Mouse (Mus musculus) forebrain, embryonic 13.5 days (tissue): ENCODE measurements around the gene Gpr89. TPM values are rescaled to one million over a fixed set of nuclear protein-coding genes. Genes with fewer than 3 reads are reported as not detected.

Source experiments
- ATAC-seq: fragments of 200-750 bp; cut with Nextera tagmentation; 2 replicates; pipeline ENCODE4 v1.8.0; 2017
- H3K27ac ChIP-seq: fragments of 300-500 bp; sonication (generic); 2 replicates; pipeline ENCODE4 v1.5.1; 2015; ENCODE audit warnings: inconsistent platforms, mild to moderate bottlenecking, moderate library complexity
- H3K27me3 ChIP-seq: fragments of 300-500 bp; sonication (generic); 2 replicates; pipeline ENCODE4 v1.6.1; 2015; ENCODE audit warnings: mild to moderate bottlenecking, inconsistent platforms
- H3K36me3 ChIP-seq: fragments of 300-500 bp; sonication (generic); 2 replicates; pipeline ENCODE4 v1.6.1; 2015; ENCODE audit warnings: mild to moderate bottlenecking, inconsistent platforms; ENCODE audit not compliant: poor library complexity, severe bottlenecking
- H3K4me1 ChIP-seq: fragments of 300-500 bp; sonication (generic); 2 replicates; pipeline ENCODE4 v1.6.1; 2015; ENCODE audit warnings: inconsistent platforms
- H3K4me2 ChIP-seq: fragments of 300-500 bp; sonication (generic); 2 replicates; pipeline ENCODE4 v1.6.1; 2015; ENCODE audit warnings: inconsistent platforms, mild to moderate bottlenecking, moderate library complexity
- H3K4me3 ChIP-seq: fragments of 300-500 bp; sonication (generic); 2 replicates; pipeline ENCODE4 v1.5.1; 2015; ENCODE audit warnings: mild to moderate bottlenecking, inconsistent platforms
- H3K9ac ChIP-seq: fragments of 300-500 bp; sonication (generic); 2 replicates; pipeline ENCODE4 v1.6.1; 2015; ENCODE audit warnings: mild to moderate bottlenecking, inconsistent platforms
- H3K9me3 ChIP-seq: fragments of 300-500 bp; sonication (generic); replicated peaks from 2 replicates; pipeline ENCODE4 v1.6.1; 2016; ENCODE audit warnings: inconsistent platforms
- WGBS: fragments of 180-500 bp; shearing (Covaris S2); methylation state at CpG from one replicate; pipeline ENCODE4 v1.1.7; 2015; 5-methylcytosine and 5-hydroxymethylcytosine counted together
- polyA plus RNA-seq: library from polyadenylated mRNA; unstranded; fragments of >200 nt; fragmentation: Nextera tagmentation; extraction: Ambion mirVana; gene quantifications from 2 replicates; pipeline ENCODE4 v1.2.1, GENCODE M21; 2015

Gpr89 gene
- polyA plus RNA-seq = 37.4 and 38.9 TPM in 2 replicates

- ATAC-seq = peak; percentile 98
- peak within 1 kb of the TSS; percentile 20; the same call in 1 of the 2 replicates for H3K27ac ChIP-seq
- H3K4me1 ChIP-seq = peaks cover 13% of the 10 kb centered on the region
- under 1% methylated on average over 40 of the region's 40 CpGs for WGBS
- peak within 1 kb of the TSS; percentile 86 for H3K4me2 ChIP-seq
- H3K9me3 ChIP-seq = no peaks in the 10 kb centered on the region
- H3K4me3 ChIP-seq = peak within 1 kb of the TSS; percentile 85
- H3K9ac ChIP-seq = peak within 1 kb of the TSS; percentile 84
- peaks cover 20% of the 10 kb centered on the region for H3K27me3 ChIP-seq
- no peaks in the 10 kb centered on the region for H3K36me3 ChIP-seq
These were observed at the start of gene Gpr89 for GRCm38 (mm10) chr3:96904851-96905541. Gene Gpr89 (minus strand): TSS chr3:96905346.

- no peak overlapping the region for H3K9ac ChIP-seq
- H3K27ac ChIP-seq = no peak overlapping the region
- H3K27me3 ChIP-seq = no peaks in the 10 kb centered on the region
- ATAC-seq = no peak
- no peaks in the 10 kb centered on the region for H3K36me3 ChIP-seq
- 62% methylated on average over 14 of the region's 14 CpGs for WGBS
- H3K4me2 ChIP-seq = no peak overlapping the region
- no peaks in the 10 kb centered on the region for H3K4me1 ChIP-seq
- no peak overlapping the region for H3K4me3 ChIP-seq
- H3K9me3 ChIP-seq = no peaks in the 10 kb centered on the region
These were observed 48.5 kb upstream of the Gpr89 start for GRCm38 (mm10) chr3:96953489-96954233.

GRCm38 (mm10) chr3:96942706-96943105 lies 37.6 kb upstream of the Gpr89 start:
- no peak overlapping the region for H3K27ac ChIP-seq
- H3K4me1 ChIP-seq = peaks cover 4% of the 10 kb centered on the region
- H3K4me3 ChIP-seq = no peak overlapping the region
- WGBS = 88% methylated on average over 2 of the region's 2 CpGs
- ATAC-seq = no peak
- no peaks in the 10 kb centered on the region for H3K36me3 ChIP-seq
- 0 out of 2 replicates have a peak, but pooled peaks cover 6% of the 10 kb centered on the region for H3K9me3 ChIP-seq
- H3K4me2 ChIP-seq = no peak overlapping the region
- no peaks in the 10 kb centered on the region for H3K27me3 ChIP-seq
- no peak overlapping the region for H3K9ac ChIP-seq

- peak overlapping the region; percentile 21; the same call in 1 of the 2 replicates for H3K4me3 ChIP-seq
- H3K4me2 ChIP-seq = peak overlapping the region; percentile 46
- no peak overlapping the region for H3K9ac ChIP-seq
- WGBS = 10% methylated on average over 11 of the region's 11 CpGs
- H3K4me1 ChIP-seq = peaks cover 7% of the 10 kb centered on the region
- peak; percentile 89 for ATAC-seq
- 0 out of 2 replicates have a peak, but pooled peaks cover 6% of the 10 kb centered on the region for H3K9me3 ChIP-seq
- no peaks in the 10 kb centered on the region for H3K36me3 ChIP-seq
- H3K27ac ChIP-seq = no peak overlapping the region
- no peaks in the 10 kb centered on the region for H3K27me3 ChIP-seq
These were observed 33.6 kb upstream of the Gpr89 start for GRCm38 (mm10) chr3:96938738-96939137.

- Histone ChIP-seq H3K4me3 (no peak overlapping the region), H3K27me3 (no peaks in the 10 kb centered on the region), H3K9me3 (no peaks in the 10 kb centered on the region), H3K4me1 (peaks cover 7% of the 10 kb centered on the region), H3K36me3 (no peaks in the 10 kb centered on the region), H3K27ac (no peak overlapping the region; the same call in 1 of the 2 replicates), H3K4me2 (no peak overlapping the region), H3K9ac (no peak overlapping the region; the same call in 1 of the 2 replicates)
- 13% methylated on average over 5 of the region's 5 CpGs for WGBS
- peak; percentile 61 for ATAC-seq
These were observed 32.5 kb upstream of the Gpr89 start for GRCm38 (mm10) chr3:96937606-96938005.

GRCm38 (mm10) chr3:96936241-96936640 lies 31.1 kb upstream of the Gpr89 start:
- Histone ChIP-seq H3K27ac (no peak overlapping the region), H3K4me3 (no peak overlapping the region), H3K9me3 (no peaks in the 10 kb centered on the region), H3K36me3 (no peaks in the 10 kb centered on the region), H3K27me3 (no peaks in the 10 kb centered on the region), H3K9ac (no peak overlapping the region), H3K4me2 (no peak overlapping the region), H3K4me1 (peaks cover 10% of the 10 kb centered on the region)
- ATAC-seq = no peak
- 10% methylated on average over 6 of the region's 6 CpGs for WGBS

GRCm38 (mm10) chr3:96931261-96931681 lies 26.1 kb upstream of the Gpr89 start:
- Histone ChIP-seq H3K9me3 (no peaks in the 10 kb centered on the region), H3K4me3 (no peak overlapping the region), H3K4me1 (peaks cover 12% of the 10 kb centered on the region), H3K36me3 (no peaks in the 10 kb centered on the region), H3K27ac (no peak overlapping the region), H3K27me3 (no peaks in the 10 kb centered on the region), H3K9ac (no peak overlapping the region), H3K4me2 (peak overlapping the region; percentile 38)
- 0 out of 2 replicates have a peak, but pooled peaks have one; percentile 21 for ATAC-seq
- WGBS = 3% methylated on average over 5 of the region's 5 CpGs

- H3K4me1 ChIP-seq = peaks cover 6% of the 10 kb centered on the region
- H3K9me3 ChIP-seq = no peaks in the 10 kb centered on the region
- no peaks in the 10 kb centered on the region for H3K36me3 ChIP-seq
- H3K4me2 ChIP-seq = no peak within 1 kb of the TSS
- no peak within 1 kb of the TSS for H3K27ac ChIP-seq
- H3K4me3 ChIP-seq = no peak within 1 kb of the TSS
- no peak within 1 kb of the TSS for H3K9ac ChIP-seq
- ATAC-seq = no peak
- H3K27me3 ChIP-seq = no peaks in the 10 kb centered on the region
- 70% methylated on average over 6 of the region's 6 CpGs for WGBS
These were observed 20.8 kb upstream of the Gpr89 start, which contains the start of gene Gja8 for GRCm38 (mm10) chr3:96925920-96926319. Gene Gja8 (minus strand): TSS chr3:96926020.

- Histone ChIP-seq H3K27ac (no peak overlapping the region), H3K4me2 (no peak overlapping the region), H3K27me3 (no peaks in the 10 kb centered on the region), H3K4me3 (no peak overlapping the region), H3K4me1 (no peaks in the 10 kb centered on the region), H3K9me3 (no peaks in the 10 kb centered on the region), H3K9ac (no peak overlapping the region), H3K36me3 (no peaks in the 10 kb centered on the region)
- ATAC-seq = no peak
- 81% methylated on average over 4 of the region's 4 CpGs for WGBS
These were observed 19.5 kb upstream of the Gpr89 start for GRCm38 (mm10) chr3:96924631-96925030.

- no peak overlapping the region for H3K27ac ChIP-seq
- H3K36me3 ChIP-seq = no peaks in the 10 kb centered on the region
- H3K4me3 ChIP-seq = no peak overlapping the region
- WGBS = 71% methylated on average over 7 of the region's 7 CpGs
- H3K9me3 ChIP-seq = no peaks in the 10 kb centered on the region
- no peak overlapping the region for H3K9ac ChIP-seq
- no peaks in the 10 kb centered on the region for H3K27me3 ChIP-seq
- no peak for ATAC-seq
- no peaks in the 10 kb centered on the region for H3K4me1 ChIP-seq
- no peak overlapping the region for H3K4me2 ChIP-seq
These were observed 15.8 kb upstream of the Gpr89 start for GRCm38 (mm10) chr3:96920991-96921390.

GRCm38 (mm10) chr3:96905592-96905991 lies 446 bp upstream of the Gpr89 start:
- H3K4me1 ChIP-seq = peaks cover 13% of the 10 kb centered on the region
- 49% methylated on average over 9 of the region's 9 CpGs for WGBS
- peak overlapping the region; percentile 85 for H3K4me3 ChIP-seq
- peak overlapping the region; percentile 84 for H3K9ac ChIP-seq
- H3K9me3 ChIP-seq = no peaks in the 10 kb centered on the region
- H3K27me3 ChIP-seq = peaks cover 20% of the 10 kb centered on the region
- no peaks in the 10 kb centered on the region for H3K36me3 ChIP-seq
- ATAC-seq = peak; percentile 65
- peak overlapping the region; percentile 86 for H3K4me2 ChIP-seq
- H3K27ac ChIP-seq = no peak overlapping the region

GRCm38 (mm10) chr3:96904393-96904792 lies 753 bp downstream of the Gpr89 start, which contains the start of gene Gja5:
Gene Gja5 (plus strand): TSS chr3:96904693.
- Histone ChIP-seq H3K4me3 (peak within 1 kb of the TSS; percentile 85), H3K27ac (peak within 1 kb of the TSS; percentile 20; the same call in 1 of the 2 replicates), H3K9ac (peak within 1 kb of the TSS; percentile 84), H3K27me3 (peaks cover 20% of the 10 kb centered on the region), H3K9me3 (no peaks in the 10 kb centered on the region), H3K4me1 (peaks cover 13% of the 10 kb centered on the region), H3K4me2 (peak within 1 kb of the TSS; percentile 86), H3K36me3 (no peaks in the 10 kb centered on the region)
- 11% methylated on average over 14 of the region's 14 CpGs for WGBS
- ATAC-seq = 0 out of 2 replicates have a peak, but pooled peaks have one; percentile 1
